Mouse (Mus musculus) megakaryocyte, embryonic 14.5 days (primary cell): ENCODE measurements around the gene Cyp2c38. TPM values are rescaled to one million over a fixed set of nuclear protein-coding genes. Genes with fewer than 3 reads are reported as not detected.
"Not testable (repeated sequence)": the region's sequence is repeated elsewhere in the genome, so short reads cannot be mapped to it uniquely, and the experiment has no call there.

Experiments
- H3K27me3 ChIP-seq: replicated peaks from 2 replicates; pipeline ENCODE3; 2012; ENCODE audit warnings: inconsistent platforms
- H3K36me3 ChIP-seq: replicated peaks from 2 replicates; pipeline ENCODE3; 2012; ENCODE audit warnings: low read length, inconsistent platforms, mixed read lengths
- H3K4me1 ChIP-seq: 2 replicates; pipeline ENCODE4 v1.6.1; 2012; ENCODE audit warnings: inconsistent platforms
- H3K4me3 ChIP-seq: replicated peaks from 2 replicates; pipeline ENCODE3; 2012; ENCODE audit warnings: moderate library complexity, mild to moderate bottlenecking, inconsistent platforms
- H3K9me3 ChIP-seq: 2 replicates; pipeline ENCODE4 v1.6.1; 2012; ENCODE audit warnings: inconsistent platforms
- FLI1 ChIP-seq: IDR thresholded peaks from 2 replicates; pipeline ENCODE4 v1.6.1; 2012; ENCODE audit warnings: low read length, inconsistent platforms, mixed read lengths
- GATA1 ChIP-seq: IDR thresholded peaks from 3 replicates; pipeline ENCODE4 v1.6.1; 2012; ENCODE audit warnings: mixed read lengths, low read length, inconsistent platforms, borderline replicate concordance
- polyA plus RNA-seq: library from polyadenylated mRNA; stranded (reverse); fragments of >175 nt; gene quantifications from 2 replicates; pipeline ENCODE4 v1.2.3, GENCODE M21; 2012; ENCODE audit warnings: low replicate concordance; ENCODE audit not compliant: insufficient read depth

Cyp2c38 gene
- not detected in 2 replicates for polyA plus RNA-seq

- TF ChIP-seq FLI1, result no peak
- no peak within 1 kb of the TSS for H3K4me3 ChIP-seq
- H3K27me3 ChIP-seq, result no peaks in the 10 kb centered on the region
Measured at GRCm38 (mm10) chr19:39462941-39463340, at the start of gene Cyp2c38. Gene Cyp2c38 (minus strand): TSS chr19:39463075.

GRCm38 (mm10) chr19:39510534-39510933 lies 47.7 kb upstream of the Cyp2c38 start, which contains the start of gene Cyp2c39:
Gene Cyp2c39 (plus strand): TSS chr19:39510862.
- Histone ChIP-seq H3K27me3 (no peaks in the 10 kb centered on the region), H3K9me3 (no peaks in the 10 kb centered on the region; the same call in 1 of the 2 replicates), H3K4me3 (no peak within 1 kb of the TSS), H3K4me1 (no peaks in the 10 kb centered on the region), H3K36me3 (no peaks in the 10 kb centered on the region)
- no peak for TF ChIP-seq GATA1
- TF ChIP-seq FLI1, result no peak

More at GRCm38 (mm10) chr19:39462941-39463340, at the start of gene Cyp2c38:
- Histone ChIP-seq H3K4me1 (no peaks in the 10 kb centered on the region), H3K36me3 (no peaks in the 10 kb centered on the region), H3K9me3 (no peaks in the 10 kb centered on the region)

- Histone ChIP-seq H3K27me3 (no peaks in the 10 kb centered on the region), H3K9me3 (no peaks in the 10 kb centered on the region; the same call in 1 of the 2 replicates), H3K4me3 (no peak overlapping the region), H3K4me1 (no peaks in the 10 kb centered on the region), H3K36me3 (no peaks in the 10 kb centered on the region)
- TF ChIP-seq FLI1 (no peak), GATA1 (no peak)
Measured at GRCm38 (mm10) chr19:39509533-39509932, 46.7 kb upstream of the Cyp2c38 start.

GRCm38 (mm10) chr19:39506341-39506740 lies 43.5 kb upstream of the Cyp2c38 start:
- TF ChIP-seq GATA1 (no peak), FLI1 (no peak)
- Histone ChIP-seq H3K4me3 (no peak overlapping the region), H3K9me3 (peaks cover 3% of the 10 kb centered on the region; the same call in 1 of the 2 replicates), H3K27me3 (no peaks in the 10 kb centered on the region), H3K36me3 (no peaks in the 10 kb centered on the region), H3K4me1 (no peaks in the 10 kb centered on the region)

- not testable (repeated sequence) for H3K4me1 ChIP-seq, H3K4me3 ChIP-seq, H3K27me3 ChIP-seq, H3K36me3 ChIP-seq, H3K9me3 ChIP-seq
Measured at GRCm38 (mm10) chr19:39483961-39484360, 21.1 kb upstream of the Cyp2c38 start.

- Histone ChIP-seq H3K4me1 (no peaks in the 10 kb centered on the region), H3K36me3 (no peaks in the 10 kb centered on the region), H3K27me3 (no peaks in the 10 kb centered on the region), H3K4me3 (no peak overlapping the region), H3K9me3 (no peaks in the 10 kb centered on the region)
- TF ChIP-seq FLI1 (no peak), GATA1 (no peak)
Measured at GRCm38 (mm10) chr19:39463923-39464322, 1.0 kb upstream of the Cyp2c38 start.

Other genes with a start within 250 kb of the Cyp2c38 start
- not detected in 2 replicates for gene Cyp2c29, start 193.7 kb downstream of the Cyp2c38 start, polyA plus RNA-seq
- not detected in 2 replicates for gene Cyp2c39, start 47.8 kb upstream of the Cyp2c38 start, polyA plus RNA-seq
- not detected in 2 replicates for gene Cyp2c67, start 186.0 kb upstream of the Cyp2c38 start, polyA plus RNA-seq